Mouse (Mus musculus): Measurements from ENCODE around the gene Cep164. TPM values are rescaled to one million over a fixed set of nuclear protein-coding genes. Genes with fewer than 3 reads are reported as not detected.
"Not testable (repeated sequence)": the region's sequence is repeated elsewhere in the genome, so short reads cannot be mapped to it uniquely, and the experiment has no call there.

Cep164 gene
- polyA plus RNA-seq, 1 experiment = 13.4 TPM

- TF ChIP-seq FLI1 (IDR thresholded peaks at IDR 0.05; ENCODE audit: low read length) (no peak), GATA1 (IDR thresholded peaks at IDR 0.05; ENCODE audit: borderline replicate concordance, low read length) (no peak)
- H3K36me3 ChIP-seq (replicated peaks; ENCODE audit: low read length) = peaks cover 7% of the 10 kb centered on the region
- peaks cover 88% of the 10 kb centered on the region for H3K27me3 ChIP-seq (replicated peaks)
- H3K4me3 ChIP-seq (replicated peaks) = no peak overlapping the region
- H3K4me1 ChIP-seq = peaks cover 38% of the 10 kb centered on the region
- no peaks in the 10 kb centered on the region for H3K9me3 ChIP-seq
Observed at GRCm38 (mm10) chr9:45850528-45851155, 22.2 kb upstream of the Cep164 start.

GRCm38 (mm10) chr9:45849528-45850408 lies 21.3 kb upstream of the Cep164 start:
- H3K36me3 ChIP-seq (replicated peaks; ENCODE audit: low read length) = peaks cover 7% of the 10 kb centered on the region
- no peak overlapping the region for H3K4me3 ChIP-seq (replicated peaks)
- peaks cover 44% of the 10 kb centered on the region for H3K4me1 ChIP-seq
- no peaks in the 10 kb centered on the region for H3K9me3 ChIP-seq
- TF ChIP-seq GATA1 (IDR thresholded peaks at IDR 0.05; ENCODE audit: borderline replicate concordance, low read length) (no peak), FLI1 (IDR thresholded peaks at IDR 0.05; ENCODE audit: low read length) (no peak)
- peaks cover 89% of the 10 kb centered on the region for H3K27me3 ChIP-seq (replicated peaks)

- Histone ChIP-seq H3K9me3 (no peaks in the 10 kb centered on the region), H3K4me3 (replicated peaks) (peak overlapping the region; percentile 44), H3K27me3 (replicated peaks) (peaks cover 91% of the 10 kb centered on the region), H3K4me1 (peaks cover 42% of the 10 kb centered on the region), H3K36me3 (replicated peaks; ENCODE audit: low read length) (no peaks in the 10 kb centered on the region)
- TF ChIP-seq GATA1 (IDR thresholded peaks at IDR 0.05; ENCODE audit: borderline replicate concordance, low read length) = no peak
- TF ChIP-seq FLI1 (IDR thresholded peaks at IDR 0.05; ENCODE audit: low read length) = no peak
Observed at GRCm38 (mm10) chr9:45846891-45847460, 18.5 kb upstream of the Cep164 start.

- not testable (repeated sequence) for H3K9me3 ChIP-seq; H3K4me3 ChIP-seq (replicated peaks); H3K36me3 ChIP-seq (replicated peaks; ENCODE audit: low read length)
- Histone ChIP-seq H3K4me1 (peaks cover 38% of the 10 kb centered on the region), H3K27me3 (replicated peaks) (peaks cover 93% of the 10 kb centered on the region)
Observed at GRCm38 (mm10) chr9:45846176-45846575, 17.7 kb upstream of the Cep164 start.

GRCm38 (mm10) chr9:45845541-45845940 lies 17.1 kb upstream of the Cep164 start:
- Histone ChIP-seq H3K4me1 (peaks cover 34% of the 10 kb centered on the region), H3K9me3 (no peaks in the 10 kb centered on the region), H3K36me3 (replicated peaks; ENCODE audit: low read length) (no peaks in the 10 kb centered on the region), H3K4me3 (replicated peaks) (no peak overlapping the region), H3K27me3 (replicated peaks) (peaks cover 93% of the 10 kb centered on the region)
- TF ChIP-seq GATA1 (IDR thresholded peaks at IDR 0.05; ENCODE audit: borderline replicate concordance, low read length) (no peak), FLI1 (IDR thresholded peaks at IDR 0.05; ENCODE audit: low read length) (no peak)

GRCm38 (mm10) chr9:45843780-45844179 lies 15.3 kb upstream of the Cep164 start:
- no peaks in the 10 kb centered on the region for H3K9me3 ChIP-seq
- TF ChIP-seq FLI1 (IDR thresholded peaks at IDR 0.05; ENCODE audit: low read length) = no peak
- no peak for TF ChIP-seq GATA1 (IDR thresholded peaks at IDR 0.05; ENCODE audit: borderline replicate concordance, low read length)

GRCm38 (mm10) chr9:45843007-45843406 lies 14.5 kb upstream of the Cep164 start:
- TF ChIP-seq GATA1 (IDR thresholded peaks at IDR 0.05; ENCODE audit: borderline replicate concordance, low read length) (no peak), FLI1 (IDR thresholded peaks at IDR 0.05; ENCODE audit: low read length) (no peak)
- Histone ChIP-seq H3K4me3 (replicated peaks) (no peak overlapping the region), H3K9me3 (no peaks in the 10 kb centered on the region), H3K4me1 (peaks cover 45% of the 10 kb centered on the region), H3K27me3 (replicated peaks) (peaks cover 94% of the 10 kb centered on the region), H3K36me3 (replicated peaks; ENCODE audit: low read length) (no peaks in the 10 kb centered on the region)

More at GRCm38 (mm10) chr9:45843780-45844179, 15.3 kb upstream of the Cep164 start:
- peaks cover 45% of the 10 kb centered on the region for H3K4me1 ChIP-seq
- no peaks in the 10 kb centered on the region for H3K36me3 ChIP-seq (replicated peaks; ENCODE audit: low read length)
- peaks cover 93% of the 10 kb centered on the region for H3K27me3 ChIP-seq (replicated peaks)
- H3K4me3 ChIP-seq (replicated peaks) = peak overlapping the region; percentile 2

- Histone ChIP-seq H3K27me3 (replicated peaks) (peaks cover 89% of the 10 kb centered on the region), H3K4me3 (replicated peaks) (no peak overlapping the region), H3K36me3 (replicated peaks; ENCODE audit: low read length) (no peaks in the 10 kb centered on the region), H3K9me3 (no peaks in the 10 kb centered on the region), H3K4me1 (peaks cover 30% of the 10 kb centered on the region)
- TF ChIP-seq GATA1 (IDR thresholded peaks at IDR 0.05; ENCODE audit: borderline replicate concordance, low read length) = no peak
- TF ChIP-seq FLI1 (IDR thresholded peaks at IDR 0.05; ENCODE audit: low read length) = no peak
Observed at GRCm38 (mm10) chr9:45841458-45841857, 13.0 kb upstream of the Cep164 start.

GRCm38 (mm10) chr9:45840331-45840730 lies 11.8 kb upstream of the Cep164 start:
- H3K36me3 ChIP-seq (replicated peaks; ENCODE audit: low read length) = no peaks in the 10 kb centered on the region
- H3K9me3 ChIP-seq = no peaks in the 10 kb centered on the region
- TF ChIP-seq GATA1 (IDR thresholded peaks at IDR 0.05; ENCODE audit: borderline replicate concordance, low read length) (no peak), FLI1 (IDR thresholded peaks at IDR 0.05; ENCODE audit: low read length) (no peak)
- H3K4me3 ChIP-seq (replicated peaks) = peak overlapping the region; percentile 5
- peaks cover 19% of the 10 kb centered on the region for H3K4me1 ChIP-seq
- peaks cover 85% of the 10 kb centered on the region for H3K27me3 ChIP-seq (replicated peaks)

- peak overlapping the region; percentile 5 for H3K4me3 ChIP-seq (replicated peaks)
- H3K36me3 ChIP-seq (replicated peaks; ENCODE audit: low read length) = no peaks in the 10 kb centered on the region
- no peaks in the 10 kb centered on the region for H3K9me3 ChIP-seq
- H3K4me1 ChIP-seq = peaks cover 16% of the 10 kb centered on the region; the same call in 1 of the 2 replicates
- peaks cover 85% of the 10 kb centered on the region for H3K27me3 ChIP-seq (replicated peaks)
- TF ChIP-seq GATA1 (IDR thresholded peaks at IDR 0.05; ENCODE audit: borderline replicate concordance, low read length) (no peak), FLI1 (IDR thresholded peaks at IDR 0.05; ENCODE audit: low read length) (no peak)
Observed at GRCm38 (mm10) chr9:45839982-45840300, 11.4 kb upstream of the Cep164 start.
